Mouse (Mus musculus) midbrain, embryonic 12.5 days (tissue): ENCODE results near the gene E030030I06Rik. TPM values are rescaled to one million over a fixed set of nuclear protein-coding genes. Genes with fewer than 3 reads are reported as not detected.
A peak's percentile ranks its signal among the peaks of the same experiment; 100 is the strongest.
"Not testable (repeated sequence)": the region's sequence is repeated elsewhere in the genome, so short reads cannot be mapped to it uniquely, and the experiment has no call there.

Experiments used
- ATAC-seq: fragments of 200-750 bp; cut with Nextera tagmentation; 2 replicates; pipeline ENCODE4 v1.8.0; 2017; ENCODE audit warnings: low read depth, moderate TSS enrichment, moderate library complexity; ENCODE audit not compliant: low FRiP score
- H3K27ac ChIP-seq: fragments of 300-500 bp; sonication (generic); replicated peaks from 2 replicates; pipeline ENCODE4 v1.5.1; 2016; ENCODE audit warnings: mild to moderate bottlenecking
- H3K27me3 ChIP-seq: fragments of 300-500 bp; sonication (generic); 2 replicates; pipeline ENCODE4 v1.6.1; 2016; ENCODE audit warnings: mild to moderate bottlenecking
- H3K36me3 ChIP-seq: fragments of 300-500 bp; sonication (generic); 2 replicates; pipeline ENCODE4 v1.6.1; 2016
- H3K4me1 ChIP-seq: fragments of 300-500 bp; sonication (generic); 2 replicates; pipeline ENCODE4 v1.6.1; 2016
- H3K4me2 ChIP-seq: fragments of 300-500 bp; sonication (generic); replicated peaks from 2 replicates; pipeline ENCODE4 v1.6.1; 2016; ENCODE audit warnings: mild to moderate bottlenecking, moderate library complexity
- H3K4me3 ChIP-seq: fragments of 300-500 bp; sonication (generic); 2 replicates; pipeline ENCODE4 v1.5.1; 2016; ENCODE audit warnings: mild to moderate bottlenecking
- H3K9ac ChIP-seq: fragments of 300-500 bp; sonication (generic); replicated peaks from 2 replicates; pipeline ENCODE4 v1.6.1; 2016; ENCODE audit warnings: mild to moderate bottlenecking, moderate library complexity
- H3K9me3 ChIP-seq: fragments of 300-500 bp; sonication (generic); 2 replicates; pipeline ENCODE4 v1.6.1; 2016; ENCODE audit warnings: mild to moderate bottlenecking
- WGBS: fragments of 180-500 bp; shearing (Covaris S2); methylation state at CpG from one replicate; pipeline ENCODE4 v1.1.7; 2016; 5-methylcytosine and 5-hydroxymethylcytosine counted together
- polyA plus RNA-seq: library from polyadenylated mRNA; unstranded; fragments of >200 nt; fragmentation: Nextera tagmentation; extraction: Ambion mirVana; gene quantifications from 2 replicates; pipeline ENCODE4 v1.2.1, GENCODE M21; 2016

The E030030I06Rik gene
- polyA plus RNA-seq, 1 experiment from 2014 or later = 18.2 TPM

- Histone ChIP-seq H3K4me2 (peak overlapping the region; percentile 42), H3K27me3 (peaks cover 24% of the 10 kb centered on the region)
- H3K9me3 ChIP-seq, ATAC-seq, H3K4me3 ChIP-seq, H3K9ac ChIP-seq, H3K36me3 ChIP-seq, H3K4me1 ChIP-seq, H3K27ac ChIP-seq: not testable (repeated sequence)
- WGBS = 8% methylated on average over 9 of the region's 9 CpGs
Observed at GRCm38 (mm10) chr10:22163279-22163678, 14.2 kb upstream of the E030030I06Rik start.

GRCm38 (mm10) chr10:22159581-22160140 is 10.6 kb upstream of the E030030I06Rik start:
- no peak for ATAC-seq
- 3% methylated on average over 23 of the region's 23 CpGs for WGBS
- Histone ChIP-seq H3K27ac (no peak overlapping the region), H3K27me3 (peaks cover 53% of the 10 kb centered on the region), H3K4me3 (peak overlapping the region; percentile 18; the same call in 1 of the 2 replicates), H3K4me2 (peak overlapping the region; percentile 64), H3K9ac (no peak overlapping the region), H3K36me3 (no peaks in the 10 kb centered on the region), H3K9me3 (no peaks in the 10 kb centered on the region), H3K4me1 (peaks cover 12% of the 10 kb centered on the region; the same call in 1 of the 2 replicates)

GRCm38 (mm10) chr10:22159131-22159561 is 10.1 kb upstream of the E030030I06Rik start:
- Histone ChIP-seq H3K27me3 (peaks cover 55% of the 10 kb centered on the region), H3K4me3 (peak overlapping the region; percentile 43; the same call in 1 of the 2 replicates), H3K9me3 (no peaks in the 10 kb centered on the region), H3K9ac (no peak overlapping the region), H3K36me3 (no peaks in the 10 kb centered on the region), H3K27ac (no peak overlapping the region), H3K4me2 (peak overlapping the region; percentile 64), H3K4me1 (peaks cover 12% of the 10 kb centered on the region; the same call in 1 of the 2 replicates)
- ATAC-seq = no peak
- under 1% methylated on average over 24 of the region's 24 CpGs for whole genome bisulfite sequencing

- H3K4me2 ChIP-seq = peak within 1 kb of the TSS; percentile 64
- H3K4me1 ChIP-seq = peaks cover 12% of the 10 kb centered on the region; the same call in 1 of the 2 replicates
- ATAC-seq = peak; percentile 77
- H3K27ac ChIP-seq, H3K36me3 ChIP-seq, H3K9ac ChIP-seq, H3K9me3 ChIP-seq: not testable (repeated sequence)
- H3K27me3 ChIP-seq = peaks cover 62% of the 10 kb centered on the region
- H3K4me3 ChIP-seq = peak within 1 kb of the TSS; percentile 43
- WGBS = under 1% methylated on average over 43 of the region's 48 CpGs
Observed at GRCm38 (mm10) chr10:22158310-22158999, 9.4 kb upstream of the E030030I06Rik start, which contains the start of the genes Raet1e and H60b. Gene Raet1e, plus strand, starts transcription at chr10:22158569. Gene H60b, plus strand, starts transcription at chr10:22158586.

- Histone ChIP-seq H3K9me3 (no peaks in the 10 kb centered on the region), H3K9ac (no peak overlapping the region), H3K27ac (no peak overlapping the region), H3K36me3 (no peaks in the 10 kb centered on the region), H3K4me3 (no peak overlapping the region), H3K4me1 (peaks cover 24% of the 10 kb centered on the region), H3K4me2 (no peak overlapping the region), H3K27me3 (peaks cover 80% of the 10 kb centered on the region)
- ATAC-seq = no peak
- WGBS = 10% methylated on average over 3 of the region's 3 CpGs
Observed at GRCm38 (mm10) chr10:22154871-22155799, 6.1 kb upstream of the E030030I06Rik start.

- WGBS = under 1% methylated on average over 38 of the region's 38 CpGs
- ATAC-seq = 0 out of 2 replicates have a peak, but pooled peaks have one; percentile 6
- not testable (repeated sequence) for H3K36me3 ChIP-seq, H3K9me3 ChIP-seq, H3K27ac ChIP-seq
- H3K4me1 ChIP-seq = peaks cover 32% of the 10 kb centered on the region
- peak overlapping the region; percentile 44 for H3K4me3 ChIP-seq
- H3K27me3 ChIP-seq = peaks cover 79% of the 10 kb centered on the region
- 0 out of 2 replicates have a peak overlapping the region, but pooled peaks have one; percentile 15 for H3K9ac ChIP-seq
- H3K4me2 ChIP-seq = peak overlapping the region; percentile 55
Observed at GRCm38 (mm10) chr10:22154127-22154526, 5.1 kb upstream of the E030030I06Rik start.

GRCm38 (mm10) chr10:22153147-22153690 is 4.1 kb upstream of the E030030I06Rik start:
- WGBS = 6% methylated on average over 7 of the region's 7 CpGs
- Histone ChIP-seq H3K4me1 (peaks cover 23% of the 10 kb centered on the region), H3K27me3 (peaks cover 73% of the 10 kb centered on the region)
- not testable (repeated sequence) for H3K9me3 ChIP-seq, H3K4me3 ChIP-seq, H3K4me2 ChIP-seq, ATAC-seq, H3K36me3 ChIP-seq, H3K9ac ChIP-seq, H3K27ac ChIP-seq

- H3K4me2 ChIP-seq = peak overlapping the region; percentile 48; the same call in 1 of the 2 replicates
- H3K27me3 ChIP-seq = peaks cover 66% of the 10 kb centered on the region
- 0 out of 2 replicates have a peak overlapping the region, but pooled peaks have one; percentile 30 for H3K4me3 ChIP-seq
- ATAC-seq, H3K9ac ChIP-seq, H3K36me3 ChIP-seq, H3K27ac ChIP-seq, H3K9me3 ChIP-seq: not testable (repeated sequence)
- H3K4me1 ChIP-seq = peaks cover 21% of the 10 kb centered on the region
- 1% methylated on average over 11 of the region's 11 CpGs for WGBS
Observed at GRCm38 (mm10) chr10:22151863-22152640, 3.0 kb upstream of the E030030I06Rik start.

GRCm38 (mm10) chr10:22151056-22151862 is 2.2 kb upstream of the E030030I06Rik start:
- 1% methylated on average over 53 of the region's 55 CpGs for WGBS
- ATAC-seq, H3K27ac ChIP-seq, H3K36me3 ChIP-seq, H3K9me3 ChIP-seq, H3K9ac ChIP-seq: not testable (repeated sequence)
- Histone ChIP-seq H3K4me1 (peaks cover 21% of the 10 kb centered on the region), H3K27me3 (peaks cover 58% of the 10 kb centered on the region), H3K4me2 (peak overlapping the region; percentile 88), H3K4me3 (peak overlapping the region; percentile 68)

GRCm38 (mm10) chr10:22150593-22150992 is 1.5 kb upstream of the E030030I06Rik start:
- Histone ChIP-seq H3K27me3 (peaks cover 51% of the 10 kb centered on the region), H3K9ac (no peak overlapping the region), H3K27ac (no peak overlapping the region), H3K4me2 (peak overlapping the region; percentile 88), H3K4me3 (peak overlapping the region; percentile 68), H3K9me3 (no peaks in the 10 kb centered on the region), H3K36me3 (no peaks in the 10 kb centered on the region), H3K4me1 (peaks cover 21% of the 10 kb centered on the region)
- no peak for ATAC-seq
- under 1% methylated on average over 27 of the region's 27 CpGs for WGBS
